Mouse (Mus musculus): ENCODE measurements at regions not wholly inside any gene's neighbourhood (a gene's known extent, or its start where the extent isn't known, plus 50 kb on each side); places are given as distances from the start of the nearest gene placed in this dataset.
A peak's percentile ranks its signal among the peaks of the same experiment; 100 is the strongest.

- DNase-seq (ENCODE audit: low spot score): no peak
Measured at GRCm38 (mm10) chr15:59836631-59837030, 179.8 kb downstream of the 4933412E24Rik start.

- no peak for DNase-seq (ENCODE audit: low spot score)
Measured at GRCm38 (mm10) chr15:59833232-59833631, 183.2 kb downstream of the 4933412E24Rik start.

DNA sequence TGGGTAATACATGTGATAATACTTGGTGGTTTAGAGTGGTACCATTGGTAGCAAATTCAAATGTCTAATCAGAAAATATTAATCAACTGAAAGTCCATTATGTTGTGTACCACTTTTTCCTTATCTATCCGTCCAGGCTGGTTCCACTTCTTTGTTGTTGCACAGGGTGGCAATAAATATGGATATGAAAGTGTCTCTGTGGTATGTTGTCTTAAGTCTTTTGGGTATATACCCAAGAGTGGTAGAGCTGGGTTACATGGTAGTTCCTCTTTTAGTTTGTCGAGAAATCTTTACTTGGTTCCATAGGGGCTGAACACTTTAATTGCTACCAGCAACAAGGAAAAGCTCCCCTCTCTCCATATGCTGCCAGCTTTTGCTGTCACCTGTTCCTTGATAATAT, 184.9 kb downstream of the 4933412E24Rik start:
- no peak for DNase-seq (ENCODE audit: low spot score)

GRCm38 (mm10) chr15:59830553-59831462, 185.6 kb downstream of the 4933412E24Rik start:
- peak; percentile 27 for DNase-seq (ENCODE audit: low spot score)

GRCm38 (mm10) chr15:59828421-59828820, 188.0 kb downstream of the 4933412E24Rik start:
- DNase-seq (ENCODE audit: low spot score): peak; percentile 77

DNA sequence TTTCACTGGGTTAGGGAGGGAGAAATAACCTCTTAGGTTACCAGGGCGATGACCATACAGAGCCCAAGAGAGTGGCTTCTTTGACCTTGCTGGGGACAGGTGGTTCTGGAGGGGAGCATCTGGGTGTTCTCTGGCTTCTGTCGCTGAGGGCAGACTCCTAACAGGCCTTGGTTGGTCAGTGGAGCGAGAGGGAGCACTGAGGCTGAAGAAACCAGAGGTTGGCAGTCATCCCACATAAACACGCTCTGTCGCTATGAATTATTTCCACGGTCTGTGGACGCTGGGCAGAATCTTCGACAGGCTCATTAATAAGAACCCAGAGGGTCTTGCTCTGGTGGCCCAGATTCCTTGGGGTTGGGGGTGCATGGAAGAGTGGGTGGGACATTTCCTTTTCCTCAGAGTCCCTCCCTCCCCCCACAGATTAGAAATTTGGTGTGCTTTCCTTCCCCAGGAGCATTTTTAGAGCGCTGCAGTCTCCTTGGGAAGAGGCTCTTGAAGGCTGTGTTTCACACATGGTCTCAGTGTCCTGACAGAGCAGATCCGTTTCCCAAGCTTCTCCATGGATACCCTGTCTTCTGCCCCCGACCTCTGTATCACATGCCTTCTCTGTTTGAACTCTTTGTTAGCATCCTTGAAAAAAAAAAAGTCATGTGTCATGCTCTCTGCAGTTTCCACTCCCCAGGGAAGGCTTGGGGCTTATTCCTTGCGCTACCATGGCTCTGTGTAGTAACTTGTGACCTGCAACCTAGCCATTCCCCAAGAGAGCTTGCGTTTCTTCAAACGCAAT, 190.1 kb downstream of the 4933412E24Rik start:
- DNase-seq (ENCODE audit: low spot score): peak; percentile 42

GRCm38 (mm10) chr15:59823921-59824320, 192.5 kb downstream of the 4933412E24Rik start:
- no peak for DNase-seq (ENCODE audit: low spot score)

DNA sequence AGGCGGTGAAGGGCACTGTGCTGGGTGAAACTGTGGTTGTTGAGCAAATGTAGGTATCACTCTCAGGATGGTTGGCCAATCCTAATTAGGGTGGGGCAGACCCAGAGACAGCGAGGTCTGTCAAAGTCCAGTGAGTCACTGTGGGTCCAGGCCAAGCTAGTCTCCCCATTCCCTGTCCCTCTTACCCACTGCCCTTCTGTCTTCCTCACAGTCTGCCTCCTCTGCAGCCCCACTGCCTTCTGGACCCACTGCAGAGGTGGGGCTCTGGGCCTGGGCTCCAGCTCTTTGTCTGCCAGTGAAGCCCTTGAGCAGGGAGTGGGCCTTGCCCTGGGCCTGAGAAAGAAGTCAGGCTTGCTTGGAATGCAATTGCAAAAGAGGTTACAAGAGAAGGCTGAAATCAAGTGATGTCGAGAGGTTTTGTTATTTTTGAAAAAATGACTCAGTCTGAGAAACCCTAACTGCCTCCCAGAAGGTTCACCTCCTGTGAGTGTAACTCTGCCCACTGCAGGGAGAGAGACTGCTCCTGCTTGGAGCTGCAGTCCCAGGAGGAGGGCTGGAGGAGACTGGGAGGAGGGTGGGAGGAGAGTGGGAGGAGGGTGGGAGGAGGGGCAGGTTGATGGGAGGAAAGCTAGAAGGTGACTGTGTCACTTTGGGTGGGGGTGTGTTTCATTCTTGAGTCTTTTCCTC, 193.3 kb downstream of the 4933412E24Rik start:
- peak; percentile 60 for DNase-seq (ENCODE audit: low spot score)

DNA sequence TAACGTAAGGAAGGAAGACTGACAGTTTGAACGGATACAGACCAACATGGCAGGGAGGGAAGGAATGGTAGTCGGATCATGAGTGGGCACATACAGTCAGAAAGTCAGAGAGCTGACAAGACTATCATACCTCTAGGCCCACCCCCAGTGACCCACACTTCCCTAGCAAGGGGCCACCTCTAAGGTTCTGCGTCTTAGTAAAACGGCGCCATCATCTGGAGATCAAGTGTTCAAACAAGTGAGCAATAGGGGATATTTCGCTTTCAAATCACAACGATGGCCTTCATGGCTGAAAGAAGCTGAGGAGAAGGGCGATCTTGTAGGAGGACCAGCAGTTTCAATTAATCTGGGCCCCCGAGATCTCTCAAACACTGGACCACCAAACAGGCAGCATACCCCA, 196.1 kb downstream of the 4933412E24Rik start:
- DNase-seq (ENCODE audit: low spot score): no peak

GRCm38 (mm10) chr15:59816031-59816430, 200.4 kb downstream of the 4933412E24Rik start:
- DNase-seq (ENCODE audit: low spot score): no peak

DNA sequence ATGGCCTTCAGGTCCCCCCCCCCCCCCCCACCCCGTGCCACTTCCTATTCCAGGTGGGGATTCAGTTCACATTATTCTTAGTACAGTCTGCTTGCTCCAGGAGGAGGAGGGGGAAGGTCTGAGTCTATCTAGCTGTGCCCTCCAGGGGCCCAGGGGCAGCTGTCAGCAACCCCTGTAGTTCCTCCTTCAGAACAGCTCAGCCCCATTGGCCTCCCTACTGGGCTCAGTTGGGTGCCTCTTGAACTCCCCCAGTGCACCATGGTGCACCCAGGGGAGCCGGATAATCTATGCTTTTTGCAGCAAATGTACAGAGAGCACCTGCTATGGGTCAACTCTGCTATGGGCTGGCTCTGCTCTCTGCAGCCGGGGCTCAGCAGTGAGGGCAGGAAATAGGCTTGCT, 204.8 kb downstream of the 4933412E24Rik start:
- DNase-seq (ENCODE audit: low spot score): no peak

- no peak for DNase-seq (ENCODE audit: low spot score)
Measured at GRCm38 (mm10) chr15:59809361-59809760, 207.1 kb downstream of the 4933412E24Rik start.

DNA sequence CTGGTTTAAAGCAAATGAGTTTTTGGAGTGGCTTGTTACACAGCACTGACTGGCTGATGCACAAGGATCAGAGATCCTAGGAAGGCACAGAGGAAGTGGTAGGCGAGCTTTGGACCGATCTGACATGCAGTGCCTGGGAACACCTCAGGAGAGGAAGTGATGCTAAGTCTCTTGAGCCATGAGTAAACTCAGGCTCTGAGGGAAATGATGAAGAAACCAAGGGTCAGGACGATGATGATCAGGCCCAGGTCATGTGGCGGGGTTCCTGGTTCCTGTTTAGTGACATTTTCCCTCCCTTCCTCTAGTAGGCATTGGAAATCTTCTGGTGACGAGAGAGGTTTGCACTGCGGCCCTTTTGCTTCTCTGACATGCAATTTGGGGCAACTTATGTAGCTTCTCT, 208.7 kb downstream of the 4933412E24Rik start:
- DNase-seq (ENCODE audit: low spot score): no peak

GRCm38 (mm10) chr15:59805771-59806170, 210.6 kb downstream of the 4933412E24Rik start:
- DNase-seq (ENCODE audit: low spot score): peak; percentile 28

DNA sequence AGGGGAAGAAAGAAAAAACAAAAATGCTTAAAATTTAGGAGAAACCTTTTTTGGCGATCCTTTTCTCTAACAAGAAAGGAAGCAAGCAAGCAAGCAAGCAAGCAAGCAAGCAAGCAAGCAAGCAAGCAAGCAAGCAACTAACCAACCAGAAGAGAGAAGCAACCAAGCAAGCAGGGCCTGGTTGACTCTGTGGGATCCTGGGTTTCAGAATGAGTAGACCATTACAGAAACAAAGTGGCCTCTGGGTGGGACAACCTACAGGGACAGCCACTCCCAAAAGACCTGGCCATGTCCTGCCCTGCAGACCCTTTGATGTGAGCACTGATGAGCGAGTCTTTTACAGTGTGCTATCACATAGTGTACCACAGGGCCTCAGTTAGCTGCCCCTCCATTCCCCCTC, 211.6 kb downstream of the 4933412E24Rik start:
- DNase-seq (ENCODE audit: low spot score): no peak

- no peak for DNase-seq (ENCODE audit: low spot score)
Measured at GRCm38 (mm10) chr15:59804394-59804793, 212.0 kb downstream of the 4933412E24Rik start.

GRCm38 (mm10) chr15:59802276-59802675, 214.1 kb downstream of the 4933412E24Rik start:
- DNase-seq (ENCODE audit: low spot score): no peak

DNA sequence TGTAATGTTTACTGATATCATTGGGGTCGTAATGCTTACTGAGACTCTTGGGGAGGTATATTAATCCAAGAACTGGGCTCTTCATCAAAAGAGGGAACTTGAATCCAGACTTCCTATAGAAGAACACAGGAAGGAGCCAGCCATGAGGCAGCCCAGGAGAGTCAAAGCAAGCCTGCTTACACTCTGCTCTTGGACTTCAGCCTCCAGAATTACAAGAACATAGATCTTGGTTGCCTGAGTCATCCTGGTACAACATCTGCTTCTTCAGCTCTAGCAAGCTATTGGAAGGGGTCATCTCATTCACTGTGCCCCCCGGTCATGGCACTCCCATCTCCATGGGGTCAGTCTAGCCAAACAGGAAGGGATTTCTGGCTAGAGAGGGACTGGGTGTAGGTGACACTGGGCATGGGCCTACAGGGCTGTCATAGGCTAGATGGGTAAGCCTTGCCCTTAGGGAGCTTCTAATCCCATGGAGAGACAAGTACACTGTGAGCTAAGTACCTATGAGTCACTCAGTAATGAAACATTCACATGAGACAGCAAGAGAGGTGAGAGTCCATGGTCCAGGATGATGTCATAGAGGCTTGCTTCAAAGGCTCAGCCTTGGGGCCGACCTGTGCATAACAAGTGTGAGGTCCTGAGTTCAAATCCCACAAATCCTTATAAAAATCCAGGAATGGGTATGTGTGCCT, 217.1 kb downstream of the 4933412E24Rik start:
- DNase-seq (ENCODE audit: low spot score): no peak

GRCm38 (mm10) chr15:59798486-59798885, 217.9 kb downstream of the 4933412E24Rik start:
- peak; percentile 67 for DNase-seq (ENCODE audit: low spot score)

DNA sequence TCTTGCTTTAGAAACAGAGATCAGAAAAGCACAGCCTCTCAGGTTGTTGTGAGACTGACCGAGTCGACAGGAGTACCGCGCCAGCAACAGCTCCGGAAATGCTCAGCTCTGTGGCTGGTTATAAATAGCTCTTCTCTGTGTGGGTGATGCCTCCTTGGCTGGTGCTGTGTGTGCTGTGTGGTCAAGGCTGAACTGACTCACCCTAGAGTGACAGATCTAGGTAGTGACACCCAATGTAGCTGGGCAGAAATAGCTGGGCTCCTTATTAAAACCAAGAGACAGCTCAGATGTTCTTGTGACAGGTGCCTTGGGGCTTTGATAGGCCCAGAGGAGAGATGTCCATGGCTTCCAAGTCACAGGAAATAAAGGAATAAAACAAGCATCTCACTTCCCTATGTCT, 220.7 kb downstream of the 4933412E24Rik start:
- DNase-seq (ENCODE audit: low spot score): no peak

- no peak for DNase-seq (ENCODE audit: low spot score)
Measured at GRCm38 (mm10) chr15:59794871-59795270, 221.5 kb downstream of the 4933412E24Rik start.

Data from adipocyte (in vitro differentiated cells).